Mouse (Mus musculus) cortical plate, adult 2 months (tissue): ENCODE data around the gene Glcci1. TPM values are rescaled to one million over a fixed set of nuclear protein-coding genes. Genes with fewer than 3 reads are reported as not detected.

Experiments
- H3K27ac ChIP-seq: fragments of 200-500 bp; 2 replicates; pipeline ENCODE4 v1.5.1; 2012; ENCODE audit warnings: low read length, control low read depth, inconsistent platforms; ENCODE audit not compliant: insufficient read depth
- H3K4me1 ChIP-seq: fragments of 200-500 bp; 2 replicates; pipeline ENCODE4 v1.6.1; 2011; ENCODE audit warnings: low read length; ENCODE audit not compliant: control insufficient read depth, insufficient read depth
- H3K4me3 ChIP-seq: fragments of 200-500 bp; 2 replicates; pipeline ENCODE4 v1.5.1; 2011; ENCODE audit warnings: mild to moderate bottlenecking, low read length, control low read depth; ENCODE audit not compliant: insufficient read depth
- CTCF ChIP-seq: fragments of 200-500 bp; IDR thresholded peaks from 2 replicates; pipeline ENCODE4 v1.5.1; 2011; ENCODE audit warnings: mild to moderate bottlenecking, control low read depth, low read length; ENCODE audit not compliant: insufficient read depth; ENCODE audit errors: extremely low read depth
- POLR2A ChIP-seq: fragments of 200-500 bp; IDR thresholded peaks from 2 replicates; pipeline ENCODE4 v1.6.1; 2011; ENCODE audit warnings: mild to moderate bottlenecking, low read length, control low read depth; ENCODE audit not compliant: insufficient read depth; ENCODE audit errors: extremely low read depth
- polyA plus RNA-seq: library from polyadenylated mRNA; depleted of rRNA; stranded (reverse); fragments of >200 nt; gene quantifications from 2 replicates; pipeline ENCODE4 v1.2.3, GENCODE M21; 2012

Glcci1 gene
- polyA plus RNA-seq, 1 experiment = 17.7 TPM

DNA sequence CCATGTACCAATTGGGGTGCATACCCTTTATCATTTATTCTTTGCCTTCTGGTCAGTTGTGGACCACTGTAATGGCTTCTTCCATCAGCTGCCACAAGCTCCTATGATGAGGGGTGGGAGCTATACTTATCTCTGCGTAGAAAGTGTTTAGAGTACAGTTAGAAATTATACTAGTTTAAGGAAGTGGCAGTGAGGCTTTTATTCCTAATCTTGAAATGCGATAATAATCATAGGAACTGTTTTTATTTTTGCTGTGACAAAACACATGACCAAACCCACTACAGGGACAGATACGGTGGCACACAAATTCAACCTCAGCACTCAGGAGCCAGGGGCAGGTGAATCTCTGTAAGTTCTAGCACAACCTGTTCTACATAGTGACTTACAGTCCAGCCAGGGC lies 17.2 kb upstream of the Glcci1 start:
- no peak overlapping the region for H3K27ac ChIP-seq
- TF ChIP-seq CTCF (no peak), POLR2A (no peak)

GRCm38 (mm10) chr6:8495109-8495826 lies 14.1 kb upstream of the Glcci1 start:
- Histone ChIP-seq H3K4me1 (no peaks in the 10 kb centered on the region), H3K4me3 (no peak overlapping the region), H3K27ac (no peak overlapping the region)
- no peak for TF ChIP-seq POLR2A
- no peak for TF ChIP-seq CTCF

More for the DNA sequence above, 17.2 kb upstream of the Glcci1 start:
- H3K4me3 ChIP-seq = no peak overlapping the region
- H3K4me1 ChIP-seq = no peaks in the 10 kb centered on the region

DNA sequence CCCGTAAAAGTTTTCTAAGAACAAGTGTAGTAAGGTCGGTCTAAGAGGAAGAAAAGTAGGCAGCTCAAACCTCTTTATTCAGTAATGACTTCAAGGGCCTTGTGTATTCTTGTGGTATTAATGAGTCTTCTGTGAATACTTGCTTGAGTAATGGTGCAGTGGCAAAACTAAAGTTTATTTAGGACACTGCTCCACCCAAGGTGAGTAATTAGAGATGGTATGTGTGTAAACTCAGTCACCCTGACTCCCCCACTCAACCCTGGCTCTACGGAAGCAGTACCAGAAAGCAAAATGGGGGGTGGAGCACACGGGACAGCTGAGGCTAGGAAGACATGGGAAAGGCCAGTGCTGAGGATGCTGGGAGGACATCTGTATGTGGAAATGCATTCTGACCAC lies 13.6 kb upstream of the Glcci1 start:
- H3K27ac ChIP-seq = no peak overlapping the region
- TF ChIP-seq CTCF (no peak), POLR2A (no peak)
- H3K4me1 ChIP-seq = no peaks in the 10 kb centered on the region
- no peak overlapping the region for H3K4me3 ChIP-seq

- Histone ChIP-seq H3K4me3 (no peak overlapping the region), H3K27ac (no peak overlapping the region), H3K4me1 (no peaks in the 10 kb centered on the region)
- TF ChIP-seq CTCF = no peak
- no peak for TF ChIP-seq POLR2A
Observed at GRCm38 (mm10) chr6:8497234-8497867, 12.0 kb upstream of the Glcci1 start.

GRCm38 (mm10) chr6:8497868-8498257 lies 11.5 kb upstream of the Glcci1 start:
- no peak overlapping the region for H3K27ac ChIP-seq
- TF ChIP-seq CTCF (no peak), POLR2A (no peak)

DNA sequence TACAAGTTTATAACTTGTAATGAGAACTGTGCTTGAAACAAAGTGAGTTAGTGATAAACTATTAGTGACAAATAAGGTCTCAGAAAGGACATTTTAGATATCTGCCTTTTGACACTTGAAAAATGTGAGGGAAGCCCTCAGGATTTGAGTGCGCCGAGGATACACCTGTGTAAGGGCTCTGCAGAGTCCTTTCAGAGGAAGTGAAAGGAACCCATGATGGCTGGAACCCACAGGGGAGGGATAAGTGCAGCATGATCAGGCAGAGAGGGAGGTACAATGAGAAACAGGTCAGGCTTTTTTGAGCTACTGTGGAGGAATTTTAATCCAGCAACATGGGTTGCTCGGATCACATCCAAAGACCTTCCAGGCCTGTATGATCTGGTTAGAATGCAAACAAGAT lies 10.4 kb upstream of the Glcci1 start:
- H3K27ac ChIP-seq = no peak overlapping the region
- no peaks in the 10 kb centered on the region for H3K4me1 ChIP-seq
- TF ChIP-seq CTCF = no peak
- TF ChIP-seq POLR2A = no peak
- no peak overlapping the region for H3K4me3 ChIP-seq

More at GRCm38 (mm10) chr6:8497868-8498257, 11.5 kb upstream of the Glcci1 start:
- H3K4me3 ChIP-seq = no peak overlapping the region
- no peaks in the 10 kb centered on the region for H3K4me1 ChIP-seq

GRCm38 (mm10) chr6:8503953-8504352 lies 5.4 kb upstream of the Glcci1 start:
- no peak for TF ChIP-seq CTCF
- H3K4me3 ChIP-seq = no peak overlapping the region
- no peak overlapping the region for H3K27ac ChIP-seq
- no peaks in the 10 kb centered on the region for H3K4me1 ChIP-seq

DNA sequence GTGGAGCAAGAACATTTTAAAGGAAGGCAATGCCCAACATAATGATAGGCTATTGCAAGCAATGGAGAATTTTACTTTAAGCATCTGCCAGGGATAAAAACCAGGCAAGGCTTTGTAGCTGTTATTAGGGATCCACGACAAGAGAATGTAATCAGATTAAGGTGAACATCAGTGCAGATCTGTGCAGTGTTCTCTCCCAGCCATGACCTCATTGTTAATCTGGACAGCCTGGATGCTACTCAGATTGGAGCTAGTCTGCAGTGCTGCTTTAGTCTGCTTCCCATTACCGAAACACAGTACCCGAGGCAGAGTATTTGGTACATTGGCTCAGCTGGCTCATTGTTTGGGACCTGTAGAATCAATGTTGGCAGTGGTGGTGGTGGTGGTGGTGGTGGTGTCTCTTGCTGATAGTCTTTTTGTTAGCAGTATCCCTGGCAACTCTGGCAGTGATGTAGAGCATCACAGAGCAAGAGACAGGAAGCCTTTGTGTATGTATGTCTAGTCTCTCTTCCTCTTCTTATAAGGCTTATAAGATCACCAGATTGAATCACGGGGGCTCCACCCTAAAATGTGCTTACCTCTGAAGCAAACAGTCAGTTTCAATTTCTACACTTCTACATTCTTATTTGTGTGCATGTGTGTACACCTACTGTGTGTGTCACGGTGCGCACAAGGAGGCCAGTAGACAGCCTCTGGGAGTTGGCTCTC lies 4.7 kb upstream of the Glcci1 start:
- Histone ChIP-seq H3K27ac (no peak overlapping the region), H3K4me3 (no peak overlapping the region), H3K4me1 (no peaks in the 10 kb centered on the region)
- TF ChIP-seq CTCF (no peak), POLR2A (no peak)

DNA sequence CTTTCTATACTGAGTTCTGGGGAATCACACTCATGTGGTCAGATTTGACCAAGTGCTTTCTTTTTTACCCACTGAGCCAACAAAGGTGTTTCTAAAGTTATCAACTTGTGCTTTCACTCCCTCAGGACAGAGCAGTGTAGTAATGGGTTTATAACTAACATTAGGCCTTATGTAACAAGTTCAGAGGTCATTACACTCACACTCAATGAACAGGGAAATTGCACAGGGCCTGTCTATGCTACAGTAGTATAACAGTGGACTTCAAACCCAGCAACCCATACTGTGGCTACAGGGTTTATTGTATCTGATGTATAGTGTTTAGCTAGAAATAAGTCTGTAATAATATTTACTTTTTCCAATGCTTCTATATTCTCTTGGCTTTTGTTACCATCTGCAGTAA lies 2.8 kb upstream of the Glcci1 start:
- Histone ChIP-seq H3K4me1 (no peaks in the 10 kb centered on the region), H3K4me3 (no peak overlapping the region), H3K27ac (no peak overlapping the region)
- TF ChIP-seq CTCF (no peak), POLR2A (no peak)
